Mouse (Mus musculus): ENCODE measurements around the gene Dbnl.
"Not testable (repeated sequence)": the region's sequence is repeated elsewhere in the genome, so short reads cannot be mapped to it uniquely, and the experiment has no call there.

The Dbnl gene

GRCm38 (mm10) chr11:5796939-5797338 is 8.7 kb downstream of the Dbnl start:
- no peak for DNase-seq

GRCm38 (mm10) chr11:5797371-5797770 is 9.1 kb downstream of the Dbnl start:
- DNase-seq: no peak

- DNase-seq: no peak
Measured at GRCm38 (mm10) chr11:5797928-5798327, 9.6 kb downstream of the Dbnl start.

- no peak for DNase-seq
Measured at GRCm38 (mm10) chr11:5799621-5800490, 11.6 kb downstream of the Dbnl start.

GRCm38 (mm10) chr11:5801511-5801910 is 13.2 kb downstream of the Dbnl start:
- DNase-seq: no peak

- no peak for DNase-seq
Measured at GRCm38 (mm10) chr11:5802005-5802404, 13.7 kb downstream of the Dbnl start.

- no peak for DNase-seq
Measured at GRCm38 (mm10) chr11:5802457-5803217, 14.3 kb downstream of the Dbnl start.

- no peak for DNase-seq
Measured at GRCm38 (mm10) chr11:5803551-5803981, 15.3 kb downstream of the Dbnl start, which contains the start of gene Pgam2. Gene Pgam2, minus strand, starts transcription at chr11:5803733.

- DNase-seq: no peak
Measured at GRCm38 (mm10) chr11:5804174-5804573, 15.9 kb downstream of the Dbnl start.

- no peak for DNase-seq
Measured at GRCm38 (mm10) chr11:5805711-5806110, 17.4 kb downstream of the Dbnl start.

DNA sequence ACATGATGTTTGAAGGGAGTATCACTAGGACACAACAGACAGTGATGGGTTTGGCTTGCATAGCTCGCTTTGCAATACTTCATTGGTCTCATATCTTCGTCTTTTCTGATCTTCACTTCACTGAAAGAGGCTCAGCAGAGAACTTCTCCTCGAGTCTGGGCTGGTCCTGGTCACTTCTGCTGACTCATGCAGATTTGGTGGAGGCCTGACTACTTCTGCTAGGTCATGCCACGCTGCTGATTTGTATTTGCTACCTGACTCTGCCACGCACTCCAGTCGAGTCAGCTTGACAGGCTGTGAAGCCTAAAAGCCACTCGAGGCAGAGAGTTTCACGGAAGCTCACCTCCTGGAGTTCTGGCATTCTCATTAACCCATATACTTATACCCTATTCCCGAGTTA is 19.7 kb downstream of the Dbnl start:
- DNase-seq: no peak

DNA sequence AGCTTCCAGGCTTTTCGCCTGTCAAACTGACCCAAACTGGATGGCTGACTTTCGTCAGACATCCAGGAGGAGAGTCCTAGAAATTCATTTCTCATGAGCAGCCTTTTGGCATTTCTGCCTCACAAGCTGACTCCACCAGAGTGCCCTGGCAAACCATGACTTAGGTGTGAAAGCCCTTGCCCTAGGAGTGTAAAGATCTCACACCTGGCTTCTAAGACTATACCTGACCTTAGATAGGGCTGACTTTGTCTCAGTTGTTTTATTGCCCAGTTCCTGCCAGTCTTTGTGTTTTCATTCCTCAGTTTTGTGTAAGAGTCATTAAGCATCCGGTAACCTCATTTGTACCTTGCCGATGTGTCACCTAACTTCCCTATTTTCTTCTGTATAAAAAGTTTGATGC is 21.2 kb downstream of the Dbnl start:
- DNase-seq: not testable (repeated sequence)

GRCm38 (mm10) chr11:5813381-5813780 is 25.1 kb downstream of the Dbnl start:
- no peak for DNase-seq

DNA sequence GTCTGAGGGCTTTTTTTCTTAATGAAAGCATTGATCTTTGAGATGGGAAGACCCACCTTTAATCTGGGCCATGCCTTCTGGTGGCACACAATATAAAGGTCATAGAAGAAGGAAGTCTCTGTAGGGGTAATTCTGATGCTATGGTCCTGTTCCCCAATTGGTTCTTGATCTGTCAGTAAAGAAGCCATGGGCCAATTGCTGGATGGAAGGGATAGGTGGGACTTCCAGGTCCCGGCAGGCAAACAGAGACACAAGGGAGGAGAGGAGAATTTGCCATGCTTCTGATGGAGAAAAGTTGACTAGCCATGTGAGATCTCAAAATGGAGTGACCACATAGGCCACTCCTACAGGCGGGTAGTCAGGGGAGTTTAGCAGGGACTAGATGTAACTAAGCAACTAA is 30.9 kb downstream of the Dbnl start:
- DNase-seq: no peak

- no peak for DNase-seq
Measured at GRCm38 (mm10) chr11:5825432-5825831, 37.1 kb downstream of the Dbnl start.

DNA sequence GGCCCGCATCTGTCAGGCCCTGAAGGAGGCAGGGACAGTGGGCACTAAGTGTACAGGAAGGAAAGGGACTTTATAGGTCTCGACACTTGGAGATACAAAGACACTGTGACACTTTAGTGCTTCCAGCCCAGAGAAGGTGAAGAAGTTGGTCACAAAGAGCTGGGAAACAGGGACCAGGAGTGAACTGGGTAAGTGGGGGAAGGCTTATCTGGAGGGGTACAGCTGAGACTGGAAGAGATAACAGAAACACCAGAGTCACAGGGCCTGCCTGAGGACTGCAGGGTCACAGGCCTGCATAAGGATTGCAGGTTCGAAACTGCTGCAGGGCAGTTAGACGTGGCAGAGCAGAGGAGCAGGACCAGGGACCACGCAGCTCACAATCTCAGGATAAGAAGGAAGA is 39.6 kb downstream of the Dbnl start:
- DNase-seq: no peak

GRCm38 (mm10) chr11:5828509-5829191 is 40.4 kb downstream of the Dbnl start:
- DNase-seq: no peak

DNA sequence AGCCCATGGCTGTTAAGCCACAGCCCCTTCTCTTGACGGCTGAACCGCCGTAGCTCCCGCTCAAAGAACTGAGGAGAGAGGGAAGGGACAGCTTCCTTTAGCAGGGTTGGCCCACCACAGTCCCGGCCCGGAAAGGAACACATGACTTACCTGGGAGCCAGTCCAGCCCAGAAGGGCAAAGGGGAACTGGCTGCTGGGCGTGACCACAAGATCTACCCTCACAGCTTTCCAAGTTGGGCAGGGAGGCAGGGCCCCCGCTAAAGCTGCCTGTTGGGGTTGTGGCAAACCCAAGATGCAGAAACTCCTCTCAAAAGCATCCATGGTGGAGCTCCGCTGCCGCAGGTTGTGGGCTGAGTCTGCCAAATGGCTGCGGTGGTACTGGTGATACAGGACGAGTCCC is 41.0 kb downstream of the Dbnl start:
- DNase-seq: no peak

DNA sequence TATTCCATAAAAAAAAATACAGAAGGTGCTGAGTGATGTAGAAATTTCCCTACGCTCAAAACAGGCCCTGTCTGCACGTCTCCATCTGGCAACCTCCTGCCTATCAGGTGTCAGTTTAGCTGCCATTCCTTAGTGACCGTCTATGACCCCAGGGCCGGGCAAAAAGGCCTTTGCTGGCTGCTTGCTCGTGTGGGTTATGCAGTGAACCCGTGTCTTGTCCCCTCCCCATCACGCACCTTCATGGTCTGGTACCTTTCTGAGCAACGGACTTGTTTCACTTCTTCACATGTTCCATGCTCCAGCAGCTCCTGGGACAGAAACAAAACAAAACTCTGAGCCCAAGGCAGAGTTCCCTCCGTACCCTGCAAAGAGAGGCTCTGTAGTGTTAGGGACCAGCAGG is 46.2 kb downstream of the Dbnl start:
- no peak for DNase-seq

DNA sequence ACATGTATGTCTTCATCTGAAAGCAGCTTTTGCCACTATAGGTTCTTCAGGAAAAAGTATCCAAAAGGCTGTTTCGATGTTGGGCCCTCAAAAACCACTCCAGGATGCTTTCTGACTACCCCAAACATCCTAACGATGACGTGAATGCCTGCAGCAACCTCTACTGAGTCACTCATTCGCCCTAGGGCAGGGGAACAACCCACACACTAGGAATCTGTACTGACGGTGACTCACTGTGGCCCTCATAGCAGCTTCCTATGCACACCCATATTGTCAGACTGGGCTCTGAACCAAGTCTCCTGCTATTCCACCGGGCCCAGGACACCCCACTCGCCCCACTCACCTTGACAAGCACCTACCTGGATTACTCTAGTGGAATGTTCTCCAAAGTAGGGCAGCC is 46.8 kb downstream of the Dbnl start:
- no peak for DNase-seq

- DNase-seq: peak; percentile 51
Measured at GRCm38 (mm10) chr11:5836126-5836525, 47.8 kb downstream of the Dbnl start.

- peak; percentile 90 for DNase-seq
Measured at GRCm38 (mm10) chr11:5837251-5838246, 49.3 kb downstream of the Dbnl start, which contains the start of gene Polm. Gene Polm, minus strand, starts transcription at chr11:5838016.

Data from thymus, postnatal 4 days (tissue).